ENCODE assay signal across 29 mouse cellular contexts in genomic region chr5:137098418-137098817, GRCm38 (mm10). TPM values are rescaled to one million over a fixed set of nuclear protein-coding genes. Genes with fewer than 3 reads are reported as not detected.
DNase-seq lines count a peak whose midpoint lies in the region; ATAC-seq and TF ChIP-seq lines count a peak whose summit lies in the region.
"Had no signal": no experiment of that assay in that cellular context is flagged by ENCODE, and none has a peak within 500 bp of the region (broad histone marks: within the 10 kb centered on the region; RNA-seq: fewer than 3 reads in every experiment).

No protein-coding gene starts in this region.

- TF ChIP-seq EP300 in lung, postnatal 0 days (IDR thresholded peaks at IDR 0.05): peak; percentile 64; the same call in 1 of the 2 replicates

- peak; percentile 22; the same call in 1 of the 2 replicates for ATAC-seq in lung, postnatal 0 days
- peak; percentile 44 for ATAC-seq in liver, embryonic 16.5 days (ENCODE audit: low read depth)
- ATAC-seq: forebrain, embryonic 15.5 days; hindbrain, postnatal 0 days; intestine, postnatal 0 days; midbrain, embryonic 16.5 days had no signal

- no peak overlapping the region for H3K9ac ChIP-seq in lung, postnatal 0 days (replicated peaks; ENCODE audit: low read depth)
- no peak overlapping the region for H3K9ac ChIP-seq in liver, embryonic 16.5 days (ENCODE audit: low read depth, low read length)
- H3K9ac ChIP-seq: forebrain, embryonic 15.5 days; lung, embryonic 15.5 days; neural tube, embryonic 15.5 days had no signal

- 0 out of 2 replicates have a peak, but pooled peaks cover 5% of the 10 kb centered on the region for H3K4me1 ChIP-seq in lung, postnatal 0 days (ENCODE audit: insufficient read depth, low read depth, low read length)
- peaks cover 47% of the 10 kb centered on the region for H3K4me1 ChIP-seq in liver, embryonic 16.5 days (ENCODE audit: control insufficient read depth, low read depth, low read length)
- H3K4me1 ChIP-seq: forebrain, embryonic 15.5 days; neural tube, embryonic 15.5 days had no signal

- no peak overlapping the region for H3K4me2 ChIP-seq in lung, postnatal 0 days (replicated peaks; ENCODE audit: low read depth, low read length)
- peak overlapping the region; percentile 45 for H3K4me2 ChIP-seq in liver, embryonic 16.5 days (ENCODE audit: low read depth, low read length)
- H3K4me2 ChIP-seq: forebrain, embryonic 15.5 days; heart, embryonic 11.5 days; lung, embryonic 15.5 days; neural tube, embryonic 15.5 days had no signal

- no peak for TF ChIP-seq CTCF in lung, postnatal 0 days (IDR thresholded peaks at IDR 0.05)

- H3K4me3 ChIP-seq in lung, postnatal 0 days (ENCODE audit: low read depth, low read length): no peak overlapping the region
- no peak overlapping the region for H3K4me3 ChIP-seq in liver, embryonic 16.5 days (ENCODE audit: low read depth, low read length)
- H3K4me3 ChIP-seq: forebrain, embryonic 15.5 days; hindbrain, embryonic 10.5 days; lung, embryonic 15.5 days; myocyte; neural tube, embryonic 15.5 days had no signal

- H3K9me3 ChIP-seq in lung, postnatal 0 days (ENCODE audit: low read length): no peaks in the 10 kb centered on the region
- no peaks in the 10 kb centered on the region for H3K9me3 ChIP-seq in liver, embryonic 16.5 days (replicated peaks; ENCODE audit: control insufficient read depth, low read length)
- H3K9me3 ChIP-seq: forebrain, embryonic 15.5 days; hindbrain, embryonic 10.5 days; lung, embryonic 15.5 days; neural tube, embryonic 15.5 days had no signal

- no peaks in the 10 kb centered on the region for H3K36me3 ChIP-seq in lung, postnatal 0 days (ENCODE audit: insufficient read depth, low read length)
- no peaks in the 10 kb centered on the region for H3K36me3 ChIP-seq in liver, embryonic 16.5 days (ENCODE audit: control insufficient read depth, insufficient read depth)
- H3K36me3 ChIP-seq: forebrain, embryonic 15.5 days; hindbrain, embryonic 10.5 days; lung, embryonic 15.5 days; neural tube, embryonic 15.5 days had no signal

- no peak for DNase-seq in lung, postnatal 0 days (ENCODE audit: low spot score)
- DNase-seq in lung, postnatal 4 days: no peak
- DNase-seq in liver: peak; percentile 59
- DNase-seq in right cerebral cortex, postnatal 25 days: no peak
- no peak for DNase-seq in spleen, postnatal 14 days (ENCODE audit: low spot score in 2 of 2)
- no peak for DNase-seq in cerebellum, adult 11 months
- DNase-seq: adrenal gland, adult 2 months; cerebellum, adult 8-10 months; gastrocnemius, postnatal 14 days; heart, adult 11 months; kidney, postnatal 4 days; layer of hippocampus, adult 9-11 months; right cerebral cortex, adult 18-20 months; thymus, adult 2 months had no signal

- no peak overlapping the region for H3K27ac ChIP-seq in lung, postnatal 0 days (ENCODE audit: low read length)
- H3K27ac ChIP-seq in liver, embryonic 16.5 days (ENCODE audit: low read length): peak overlapping the region; percentile 77
- H3K27ac ChIP-seq: forebrain, embryonic 15.5 days; hindbrain, embryonic 10.5 days; hindbrain, postnatal 0 days; lung, embryonic 15.5 days; neural tube, embryonic 15.5 days; stomach, postnatal 0 days had no signal

- no peaks in the 10 kb centered on the region for H3K27me3 ChIP-seq in lung, postnatal 0 days (replicated peaks; ENCODE audit: insufficient read depth, low read length)
- H3K27me3 ChIP-seq in liver, embryonic 16.5 days (ENCODE audit: control insufficient read depth, insufficient read depth, low read depth, low read length): no peaks in the 10 kb centered on the region
- H3K27me3 ChIP-seq: forebrain, embryonic 15.5 days; lung, embryonic 15.5 days; neural tube, embryonic 15.5 days had no signal

- 43% methylated on average over 11 of the region's 11 CpGs for WGBS in lung, postnatal 0 days
- WGBS in liver, embryonic 16.5 days (ENCODE audit: insufficient replicate concordance): 27% methylated on average over 11 of the region's 11 CpGs

RNA-seq across cellular contexts. Expression of gene Trim56, which starts 17.6 kb away (rescaled TPM):
- 13.4 and 16.4 TPM in 2 replicates for polyA plus RNA-seq in lung, postnatal 0 days (2015; fragmentation: Nextera tagmentation; extraction: Ambion mirVana)
- 13.7 and 13.8 TPM in 2 replicates for polyA plus RNA-seq in liver, embryonic 16.5 days (2015; fragmentation: Nextera tagmentation; extraction: Ambion mirVana)

RNA-seq across cellular contexts. Expression of gene Serpine1, which starts 26.4 kb away (rescaled TPM):
- 0.88 and 1.1 TPM in 2 replicates for polyA plus RNA-seq in lung, postnatal 0 days (2015; fragmentation: Nextera tagmentation; extraction: Ambion mirVana)
- 0.30 and 0.34 TPM in 2 replicates for polyA plus RNA-seq in liver, embryonic 16.5 days (2015; fragmentation: Nextera tagmentation; extraction: Ambion mirVana)
- polyA plus RNA-seq: hindbrain, embryonic 10.5 days had no signal

RNA-seq across cellular contexts. Expression of gene Muc3, which starts 50.7 kb away (rescaled TPM):
- polyA plus RNA-seq in lung, postnatal 0 days (2015; fragmentation: Nextera tagmentation; extraction: Ambion mirVana): not detected in 2 replicates
- not detected in 2 replicates for polyA plus RNA-seq in liver, embryonic 16.5 days (2015; fragmentation: Nextera tagmentation; extraction: Ambion mirVana)
- polyA plus RNA-seq: adrenal gland, adult 2 months; embryonic facial prominence, embryonic 14.5 days; forebrain, embryonic 15.5 days; heart, embryonic 11.5 days; heart, postnatal 0 days; hindbrain, embryonic 10.5 days; hindbrain, postnatal 0 days; kidney, embryonic 16.5 days; limb, embryonic 14.5 days; lung, embryonic 15.5 days; midbrain, embryonic 16.5 days; myocyte; neural tube, embryonic 15.5 days had no signal

RNA-seq across cellular contexts. Expression of gene Ap1s1, which starts 52.5 kb away (rescaled TPM):
- polyA plus RNA-seq in lung, postnatal 0 days (2015; fragmentation: Nextera tagmentation; extraction: Ambion mirVana): 112 and 125 TPM in 2 replicates
- polyA plus RNA-seq in liver, embryonic 16.5 days (2015; fragmentation: Nextera tagmentation; extraction: Ambion mirVana): 68.6 and 73.3 TPM in 2 replicates
